Mouse (Mus musculus): ENCODE data around the gene Spsb1. TPM values are rescaled to one million over a fixed set of nuclear protein-coding genes. Genes with fewer than 3 reads are reported as not detected.

The Spsb1 gene
- polyA plus RNA-seq, 1 experiment from 2014 or later, result 11.7 TPM

DNA sequence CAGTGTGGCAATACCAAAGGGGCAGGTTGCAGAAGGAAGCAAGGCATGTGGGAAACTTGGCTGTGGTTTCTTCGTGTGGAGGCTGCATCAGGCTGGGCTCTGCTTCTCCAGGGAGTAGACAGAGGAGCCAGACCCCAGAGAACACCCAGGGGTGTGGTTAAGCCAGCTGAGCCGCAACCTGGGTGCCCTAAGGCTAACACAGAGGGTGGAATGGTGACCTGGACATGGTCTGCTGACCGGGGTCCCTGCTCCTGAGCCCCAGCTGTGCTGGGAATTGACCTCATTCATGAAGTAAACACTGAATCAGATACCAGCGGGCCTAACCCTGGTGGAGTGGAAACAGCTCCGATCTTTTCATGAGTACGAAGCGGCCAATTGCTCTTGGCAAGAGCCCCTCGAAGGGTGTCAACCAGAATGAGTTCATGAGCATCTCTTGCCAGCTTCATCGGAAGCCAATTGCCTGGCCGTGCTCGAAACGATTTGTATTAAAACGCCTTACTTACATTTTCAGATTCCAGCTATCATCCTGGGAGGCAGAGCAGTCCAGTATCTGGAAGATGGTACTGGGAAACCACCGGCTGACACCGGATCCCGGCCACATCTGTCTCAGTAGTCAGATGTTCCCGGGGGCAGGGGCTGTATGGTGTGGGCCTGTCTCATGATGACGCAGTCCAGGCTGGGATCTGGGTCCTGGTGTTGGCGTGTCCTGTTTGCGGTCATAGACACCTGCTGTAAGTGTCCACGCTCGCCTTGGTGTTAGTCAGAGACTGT is 107.8 kb downstream of the Spsb1 start:
- Histone ChIP-seq H3K4me2 (no peak overlapping the region), H3K9ac (no peak overlapping the region), H3K4me3 (replicated peaks) (no peak overlapping the region), H3K27me3 (no peaks in the 10 kb centered on the region), H3K4me1 (peaks cover 30% of the 10 kb centered on the region), H3K27ac (no peak overlapping the region), H3K36me3 (no peaks in the 10 kb centered on the region), H3K9me3 (replicated peaks) (no peaks in the 10 kb centered on the region)
- 65% methylated on average over 22 of the region's 22 CpGs for WGBS
- ATAC-seq (replicated peaks; ENCODE audit: low FRiP score), result 0 out of 2 replicates have a peak, but pooled peaks have one; percentile 33

Other genes with a start within 250 kb of the Spsb1 start
- gene Tmem201, start 217.0 kb downstream of the Spsb1 start, polyA plus RNA-seq (2015; fragmentation: Nextera tagmentation; extraction: Ambion mirVana), result 35.4 and 42.2 TPM in 2 replicates
- gene Slc25a33, start 180.8 kb downstream of the Spsb1 start, polyA plus RNA-seq (2015; fragmentation: Nextera tagmentation; extraction: Ambion mirVana), result 14.2 and 16.0 TPM in 2 replicates
- gene H6pd, start 54.0 kb upstream of the Spsb1 start, polyA plus RNA-seq (2015; fragmentation: Nextera tagmentation; extraction: Ambion mirVana), result 17.8 and 18.5 TPM in 2 replicates
- 0.51 and 0.53 TPM in 2 replicates for gene Gpr157, start 132.3 kb upstream of the Spsb1 start, polyA plus RNA-seq (2015; fragmentation: Nextera tagmentation; extraction: Ambion mirVana)
- gene Slc2a5, start 164.2 kb upstream of the Spsb1 start, polyA plus RNA-seq (2015; fragmentation: Nextera tagmentation; extraction: Ambion mirVana), result 1.6 and 2.7 TPM in 2 replicates
- gene Slc2a7, start 193.9 kb upstream of the Spsb1 start, polyA plus RNA-seq (2015; fragmentation: Nextera tagmentation; extraction: Ambion mirVana), result not detected in 2 replicates
- not detected in 2 replicates for gene Car6, start 246.3 kb upstream of the Spsb1 start, polyA plus RNA-seq (2015; fragmentation: Nextera tagmentation; extraction: Ambion mirVana)

Measured in kidney, embryonic 15.5 days (tissue).